Mouse (Mus musculus) right cerebral cortex, adult 18-20 months (tissue): ENCODE measurements around the gene C2cd5.
A peak's percentile ranks its signal among the peaks of the same experiment; 100 is the strongest.

Source experiments
- DNase-seq: peaks from one replicate; pipeline ENCODE4 v3.0.0; 2022; ENCODE audit warnings: mixed read lengths

C2cd5 gene

GRCm38 (mm10) chr6:143072412-143073014 is 27.4 kb downstream of the C2cd5 start:
- no peak for DNase-seq

- DNase-seq, result no peak
Observed at GRCm38 (mm10) chr6:143070736-143071135, 29.2 kb downstream of the C2cd5 start.

GRCm38 (mm10) chr6:143070019-143070418 is 29.9 kb downstream of the C2cd5 start:
- no peak for DNase-seq

DNA sequence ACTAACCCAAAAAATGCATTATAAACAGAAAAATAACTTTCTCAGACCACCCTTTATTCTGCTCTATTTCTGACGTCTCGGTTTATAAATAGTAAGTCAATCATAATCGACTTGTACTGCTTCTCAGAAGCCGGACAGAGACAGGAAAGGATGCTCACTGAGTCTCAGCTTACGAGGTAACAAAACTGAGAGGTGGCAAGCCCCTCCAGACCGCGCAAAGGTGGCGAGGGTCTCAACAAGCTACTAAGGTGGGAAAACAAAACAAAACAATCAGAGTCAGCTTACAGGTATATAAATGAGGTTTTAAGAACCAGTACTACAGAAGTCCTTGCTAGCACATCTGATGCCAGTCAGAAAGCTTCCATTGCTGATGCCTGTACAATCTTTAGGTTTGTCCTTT is 30.3 kb downstream of the C2cd5 start:
- no peak for DNase-seq

DNA sequence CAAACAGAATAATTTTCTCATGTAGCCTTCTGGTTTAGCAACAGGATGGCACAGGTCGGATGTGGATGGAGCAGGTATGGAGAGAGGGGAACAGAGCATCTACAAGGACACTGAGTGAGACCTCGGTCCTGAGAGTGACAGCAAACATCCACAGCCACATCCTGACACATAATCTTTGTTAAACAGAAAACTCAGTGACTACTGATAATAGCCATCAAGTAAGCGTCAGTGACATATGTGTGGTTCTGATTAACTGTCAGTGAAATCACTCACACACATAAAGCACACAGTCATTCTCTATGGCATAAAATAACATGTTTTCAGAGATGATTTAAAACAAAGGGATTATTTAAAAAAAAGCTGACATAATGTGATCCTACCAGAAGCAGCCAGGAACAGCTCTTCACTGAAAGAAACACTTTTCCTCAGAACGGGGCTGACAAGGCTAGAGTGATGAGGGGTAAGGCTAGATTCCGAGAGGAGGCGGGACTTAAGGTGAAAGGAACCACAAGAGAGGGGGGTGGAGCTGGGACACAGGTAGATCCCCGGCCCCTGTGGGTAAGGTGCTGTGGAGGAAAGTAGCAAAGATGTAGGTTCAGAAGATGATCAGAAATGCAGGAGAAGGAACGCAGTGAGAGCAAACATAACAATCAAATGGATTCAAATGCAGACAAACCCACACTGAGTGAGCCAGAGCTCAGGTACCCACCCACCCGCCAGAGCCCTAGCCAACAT is 31.6 kb downstream of the C2cd5 start:
- no peak for DNase-seq

GRCm38 (mm10) chr6:143067654-143068053 is 32.3 kb downstream of the C2cd5 start:
- no peak for DNase-seq

DNA sequence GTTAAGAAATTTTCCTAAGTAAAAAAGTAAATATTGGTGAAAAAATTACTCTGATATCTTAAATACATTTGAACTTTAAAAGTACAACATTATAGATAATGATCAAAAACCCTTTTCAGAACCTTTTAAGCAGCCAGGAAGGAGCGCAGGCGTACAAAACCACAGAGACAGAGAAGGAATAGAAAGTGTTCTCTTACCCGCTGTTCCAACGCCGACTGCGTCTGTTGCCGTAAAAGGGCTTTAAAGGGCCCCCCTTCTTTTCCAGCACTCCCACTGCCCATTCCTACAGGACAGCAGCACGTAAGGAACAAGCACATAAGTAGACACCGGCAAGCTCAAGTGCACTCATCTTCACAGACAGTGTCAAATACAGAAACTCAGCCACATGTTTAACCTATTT is 33.1 kb downstream of the C2cd5 start:
- no peak for DNase-seq

- no peak for DNase-seq
Observed at GRCm38 (mm10) chr6:143064047-143064446, 35.9 kb downstream of the C2cd5 start.

DNA sequence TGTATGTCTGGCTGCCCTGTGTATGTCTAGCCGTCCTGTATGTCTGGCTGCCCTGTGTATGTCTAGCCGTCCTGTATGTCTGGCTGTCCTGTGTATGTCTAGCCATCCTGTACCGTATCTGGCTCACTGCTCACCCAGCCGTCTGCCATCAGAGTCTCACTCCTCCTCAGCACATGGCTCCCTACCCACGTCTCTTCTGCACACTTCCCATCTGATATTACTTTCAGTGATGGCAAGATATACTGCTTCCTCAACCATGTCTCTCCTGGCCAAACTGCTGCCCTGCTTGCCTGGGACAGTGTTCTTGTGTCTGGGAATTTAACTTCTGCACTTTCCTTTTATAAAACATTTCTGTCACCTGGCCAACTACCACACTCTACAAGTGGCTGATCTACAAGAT is 42.3 kb downstream of the C2cd5 start:
- peak; percentile 58 for DNase-seq

DNA sequence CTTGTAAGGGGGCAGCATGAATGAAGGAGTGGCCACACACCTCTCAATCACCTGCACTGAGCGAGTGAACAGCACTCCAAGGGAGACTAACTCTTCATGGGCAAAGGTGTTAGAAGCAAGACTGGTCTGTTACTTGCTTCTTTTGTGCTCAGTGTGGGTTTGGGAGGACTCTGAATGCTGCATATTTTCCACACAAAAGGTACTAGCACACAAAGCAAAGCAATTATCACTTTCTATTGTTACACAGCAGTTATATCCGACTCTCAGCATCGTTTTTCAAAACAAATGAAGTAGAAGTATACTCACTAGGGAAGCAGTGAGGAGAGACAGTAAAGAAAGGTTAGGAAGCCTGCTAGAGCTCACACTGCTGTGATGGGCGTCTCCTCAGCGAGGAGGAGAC is 48.4 kb downstream of the C2cd5 start:
- no peak for DNase-seq

DNA sequence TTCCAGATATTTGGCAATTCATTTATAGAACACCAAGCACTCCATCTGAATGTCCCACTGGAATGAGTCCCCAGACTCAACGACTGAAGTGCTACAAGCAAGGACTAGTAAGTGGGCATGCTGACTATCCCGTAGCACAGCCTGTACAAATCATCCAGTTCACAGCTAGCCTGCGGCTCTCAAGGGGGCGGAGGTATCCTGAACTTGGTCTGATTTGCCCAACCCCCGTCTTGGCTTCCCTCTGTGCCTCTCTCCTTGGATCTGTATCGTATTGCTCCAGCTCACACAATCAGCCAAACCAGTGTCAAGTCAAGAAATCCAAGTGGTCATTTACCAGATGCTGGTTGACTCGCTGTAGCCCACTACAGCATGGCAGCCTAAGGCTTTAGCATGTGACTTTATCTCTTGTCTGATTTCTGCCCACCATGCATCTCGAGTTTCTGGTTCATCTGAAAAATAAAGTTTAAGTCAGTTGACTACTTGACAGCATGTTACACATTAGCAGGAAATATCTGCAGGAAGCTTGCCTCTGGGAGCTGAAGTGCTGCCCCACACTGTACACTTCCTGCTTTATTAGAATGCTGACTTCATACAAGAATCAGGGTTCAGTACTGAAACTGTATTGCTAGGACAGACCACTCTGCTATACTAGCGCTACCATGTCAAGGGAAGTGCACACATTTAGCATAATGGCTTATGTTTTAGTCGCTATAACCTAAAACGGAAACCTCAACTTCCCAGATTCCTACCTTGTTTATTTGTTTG is 50.0 kb downstream of the C2cd5 start:
- DNase-seq, result no peak

DNA sequence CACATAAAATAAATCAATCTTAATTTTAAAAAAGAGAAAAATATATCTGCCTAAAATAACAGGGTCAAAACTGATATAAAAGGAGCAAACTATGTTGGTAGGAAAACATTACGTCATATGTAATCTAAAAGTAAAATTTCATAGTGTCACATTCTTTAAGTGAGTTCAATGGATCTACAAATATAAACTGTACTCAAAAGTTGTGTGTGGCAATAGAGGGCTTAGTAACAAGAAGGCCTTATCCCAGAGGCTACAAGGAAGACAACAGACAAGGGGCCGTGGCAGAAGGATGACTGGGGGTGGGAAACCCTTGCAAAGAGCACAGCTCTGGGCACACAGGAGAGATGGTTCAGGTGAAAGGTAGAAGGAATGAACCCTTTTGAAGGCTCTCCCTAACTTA is 50.8 kb downstream of the C2cd5 start:
- no peak for DNase-seq

DNA sequence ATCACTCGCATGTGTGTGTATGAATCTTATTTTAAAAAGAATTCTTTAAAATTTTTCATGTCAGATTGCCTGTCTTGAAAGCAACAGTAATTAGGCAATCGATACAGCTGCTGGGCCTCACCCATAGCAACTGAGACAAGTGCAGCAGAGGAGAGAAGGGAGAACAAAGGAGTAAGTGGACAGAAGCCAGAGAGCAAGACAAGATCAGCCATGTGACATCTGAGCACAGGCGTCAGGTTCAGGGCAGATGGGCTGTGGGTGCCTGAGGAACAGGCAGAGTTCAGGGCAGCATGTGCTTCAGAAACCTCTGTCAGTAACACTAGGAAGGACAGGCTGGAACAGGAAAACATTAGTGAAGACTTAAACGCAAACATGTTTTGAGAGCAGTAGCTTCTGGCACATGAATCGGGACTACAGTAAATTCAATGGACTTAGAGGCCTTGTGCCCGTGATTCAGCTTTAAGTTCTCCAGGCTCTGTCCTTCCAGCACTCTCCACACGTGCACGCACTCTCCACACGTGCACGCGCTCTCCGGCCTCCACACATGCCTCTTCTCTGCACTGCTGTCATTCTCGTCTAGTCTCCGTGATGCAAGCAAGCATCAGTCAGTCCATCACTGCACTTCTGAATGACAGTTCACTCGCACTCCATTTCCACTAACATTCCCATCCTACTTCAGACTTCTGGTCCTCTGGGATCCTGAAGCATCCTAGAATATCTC is 52.2 kb downstream of the C2cd5 start:
- no peak for DNase-seq

DNA sequence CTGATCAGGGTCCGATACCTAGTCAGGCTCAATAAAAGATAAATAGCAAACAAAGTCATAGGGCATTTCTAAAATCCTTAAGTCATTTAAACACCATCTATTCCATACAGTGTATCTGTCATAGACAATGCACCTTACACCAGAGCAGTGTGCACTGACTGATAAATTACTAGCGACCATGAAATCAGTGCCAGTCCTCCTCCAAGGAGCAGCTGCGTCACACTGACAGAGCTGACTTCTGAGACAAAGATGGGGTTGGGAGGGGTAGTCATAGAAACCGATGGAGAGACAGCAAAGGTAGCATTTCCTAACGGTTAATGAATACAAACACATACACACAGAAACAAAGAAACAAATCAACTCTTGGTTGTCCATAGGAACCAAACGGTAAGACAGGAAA is 58.4 kb downstream of the C2cd5 start:
- no peak for DNase-seq

DNA sequence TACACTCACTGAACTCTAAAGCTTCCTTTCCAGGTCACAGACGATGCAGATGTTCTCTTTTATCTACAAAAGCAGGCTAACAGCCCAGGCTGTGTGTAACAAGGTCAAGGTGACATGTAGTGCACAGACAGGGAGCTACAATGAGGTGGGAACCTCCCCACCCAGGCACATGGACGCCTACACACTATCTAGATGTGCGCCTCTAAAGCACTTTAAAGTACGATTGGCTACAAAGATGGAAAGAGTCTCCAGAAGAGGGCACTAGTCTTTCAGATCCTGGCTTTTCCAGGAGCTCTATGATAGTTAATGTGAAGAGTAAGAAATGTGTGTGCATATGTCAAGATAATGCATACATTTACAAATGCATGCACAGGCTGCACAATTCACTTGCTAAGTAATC is 64.7 kb downstream of the C2cd5 start:
- DNase-seq, result peak; percentile 36

DNA sequence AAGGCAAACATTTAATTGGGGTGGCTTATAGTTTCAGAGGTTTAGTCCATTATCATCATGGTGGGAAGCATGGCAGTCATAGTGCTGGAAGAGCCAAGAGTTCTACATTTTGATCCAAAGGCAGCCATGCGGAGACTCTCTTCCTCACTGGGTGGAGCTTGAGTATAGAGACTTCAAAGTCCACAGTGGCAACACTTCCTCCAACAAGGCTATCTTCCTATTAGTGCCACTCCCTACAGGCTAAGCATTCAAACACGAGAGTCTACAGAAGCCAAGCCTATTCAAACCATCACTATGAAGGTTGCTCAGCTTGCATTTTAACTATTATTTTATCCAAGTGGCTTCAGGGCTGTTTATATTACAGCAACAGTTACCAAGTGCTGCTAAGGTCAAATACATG is 65.4 kb downstream of the C2cd5 start:
- no peak for DNase-seq

- DNase-seq, result no peak
Observed at GRCm38 (mm10) chr6:143030521-143030920, 69.4 kb downstream of the C2cd5 start.

DNA sequence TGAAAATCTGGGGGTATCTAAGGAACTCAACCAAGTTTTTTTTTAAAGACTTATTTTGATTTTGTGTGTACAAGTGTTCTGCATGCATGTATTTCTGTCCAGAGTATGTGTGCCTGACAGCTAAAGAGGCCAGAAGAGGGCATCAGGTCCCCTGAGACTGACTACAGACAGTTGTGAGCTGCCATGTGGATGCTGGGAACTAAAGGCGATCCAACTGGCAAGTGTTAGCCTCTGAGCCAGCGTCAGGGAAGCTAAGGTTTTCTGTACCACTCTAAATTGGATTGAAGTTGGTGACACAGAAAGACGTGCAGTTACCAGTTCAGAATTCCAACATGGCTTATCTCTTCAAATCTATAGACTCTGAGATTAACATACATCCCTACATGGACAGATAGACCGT is 72.0 kb downstream of the C2cd5 start:
- DNase-seq, result no peak

- DNase-seq, result no peak
Observed at GRCm38 (mm10) chr6:143027402-143027801, 72.5 kb downstream of the C2cd5 start.

DNA sequence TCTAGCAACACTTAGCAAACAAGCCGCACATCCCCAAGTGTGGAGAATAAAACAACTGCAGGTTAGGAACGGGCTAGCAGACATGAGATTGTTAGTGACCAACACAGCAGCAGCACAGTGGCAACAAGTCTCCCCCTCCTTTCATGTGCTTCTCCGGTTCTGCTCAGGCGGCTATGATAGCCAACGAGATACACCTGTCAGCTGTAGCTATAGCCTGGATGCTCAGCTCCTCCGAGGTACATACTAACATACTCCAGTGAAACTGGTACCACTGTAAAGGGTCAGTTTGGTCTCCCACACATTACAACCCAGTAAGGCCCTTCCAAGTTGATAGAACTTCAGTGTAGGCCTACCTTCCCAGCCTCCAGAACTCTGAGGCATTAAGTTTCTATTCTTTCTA is 76.2 kb downstream of the C2cd5 start:
- no peak for DNase-seq

DNA sequence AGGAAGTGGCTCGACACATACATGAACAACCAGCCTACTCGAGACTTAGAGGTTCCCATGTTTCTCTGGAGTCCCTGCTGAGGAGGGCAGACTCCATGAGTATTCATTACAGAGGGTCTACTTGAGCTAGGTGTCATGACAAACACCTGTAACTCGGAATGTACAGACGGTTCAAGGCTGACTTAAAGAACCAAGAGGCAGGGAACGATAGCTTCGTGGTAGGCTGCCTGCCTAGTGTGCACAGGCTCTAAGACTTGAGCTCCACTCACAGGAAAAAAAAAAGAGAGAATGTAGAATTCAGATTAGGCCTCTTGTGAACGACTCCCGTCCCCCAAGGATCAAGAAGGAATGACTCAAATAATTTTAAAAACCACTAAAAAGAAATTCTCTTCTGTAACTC is 78.2 kb downstream of the C2cd5 start:
- DNase-seq, result no peak

GRCm38 (mm10) chr6:143020647-143021046 is 79.3 kb downstream of the C2cd5 start:
- DNase-seq, result no peak

- DNase-seq, result no peak
Observed at GRCm38 (mm10) chr6:143020146-143020545, 79.8 kb downstream of the C2cd5 start.
